Comparison of ENCODE assay signal across 20 mouse cellular contexts in genomic region chr19:17263181-17263580, GRCm38 (mm10).
"Had no signal": no experiment of that assay in that cellular context is flagged by ENCODE, and none has a peak within 500 bp of the region (broad histone marks: within the 10 kb centered on the region; RNA-seq: fewer than 3 reads in every experiment).

No protein-coding gene starts in this region.

- H3K27ac ChIP-seq: kidney, postnatal 0 days; left cerebral cortex, adult 2 months; limb, embryonic 12.5 days; limb, embryonic 15.5 days; liver, embryonic 12.5 days; liver, embryonic 15.5 days; lung, embryonic 15.5 days; midbrain, embryonic 12.5 days; neural tube, embryonic 13.5 days; stomach, postnatal 0 days had no signal

- H3K9ac ChIP-seq: limb, embryonic 12.5 days; limb, embryonic 15.5 days; liver, embryonic 12.5 days; liver, embryonic 15.5 days; lung, embryonic 15.5 days; midbrain, embryonic 12.5 days; neural tube, embryonic 13.5 days had no signal

- ATAC-seq: intestine, embryonic 16.5 days; midbrain, embryonic 16.5 days had no signal

- H3K4me1 ChIP-seq: limb, embryonic 12.5 days; limb, embryonic 15.5 days; lung, embryonic 15.5 days; midbrain, embryonic 12.5 days; neural tube, embryonic 13.5 days had no signal

- H3K4me3 ChIP-seq: left cerebral cortex, adult 2 months; limb, embryonic 12.5 days; limb, embryonic 15.5 days; liver, embryonic 12.5 days; liver, embryonic 15.5 days; lung, embryonic 15.5 days; midbrain, embryonic 12.5 days; myocyte; neural tube, embryonic 13.5 days had no signal

- DNase-seq: layer of hippocampus, postnatal 36 days; left cerebral cortex, postnatal 4 days; lung, postnatal 10 days; retina, postnatal 1 day; thymus, adult 2 months; thymus, postnatal 14 days; thymus, postnatal 4 days had no signal

- H3K36me3 ChIP-seq: limb, embryonic 12.5 days; limb, embryonic 15.5 days; liver, embryonic 12.5 days; liver, embryonic 15.5 days; lung, embryonic 15.5 days; midbrain, embryonic 12.5 days; neural tube, embryonic 13.5 days had no signal

- H3K27me3 ChIP-seq: limb, embryonic 12.5 days; limb, embryonic 15.5 days; liver, embryonic 12.5 days; liver, embryonic 15.5 days; lung, embryonic 15.5 days; midbrain, embryonic 12.5 days; neural tube, embryonic 13.5 days had no signal

- H3K9me3 ChIP-seq: limb, embryonic 12.5 days; limb, embryonic 15.5 days; liver, embryonic 12.5 days; liver, embryonic 15.5 days; lung, embryonic 15.5 days; midbrain, embryonic 12.5 days; neural tube, embryonic 13.5 days had no signal

- H3K4me2 ChIP-seq: limb, embryonic 12.5 days; limb, embryonic 15.5 days; liver, embryonic 12.5 days; liver, embryonic 15.5 days; lung, embryonic 15.5 days; midbrain, embryonic 12.5 days; neural tube, embryonic 13.5 days had no signal
